Mouse (Mus musculus) intestine, postnatal 0 days (tissue): ENCODE data around the gene Olfr1291-ps1. TPM values are rescaled to one million over a fixed set of nuclear protein-coding genes. Genes with fewer than 3 reads are reported as not detected.

ENCODE experiments used
- ATAC-seq: fragments of 200-750 bp; cut with Nextera tagmentation; 2 replicates; pipeline ENCODE4 v1.8.0; 2017; ENCODE audit warnings: mild to moderate bottlenecking, moderate TSS enrichment, moderate library complexity
- H3K27ac ChIP-seq: fragments of 300-500 bp; sonication (generic); 2 replicates; pipeline ENCODE4 v1.5.1; 2014; ENCODE audit warnings: mild to moderate bottlenecking, low read depth, low read length, moderate library complexity
- H3K27me3 ChIP-seq: fragments of 300-500 bp; sonication (generic); replicated peaks from 2 replicates; pipeline ENCODE4 v1.6.1; 2014; ENCODE audit warnings: low read length, mixed read lengths; ENCODE audit not compliant: control insufficient read depth, insufficient read depth
- H3K36me3 ChIP-seq: fragments of 300-500 bp; sonication (generic); 2 replicates; pipeline ENCODE4 v1.6.1; 2014; ENCODE audit warnings: mild to moderate bottlenecking, moderate library complexity; ENCODE audit not compliant: control insufficient read depth, insufficient read depth
- H3K4me1 ChIP-seq: fragments of 300-500 bp; sonication (generic); replicated peaks from 2 replicates; pipeline ENCODE4 v1.6.1; 2014; ENCODE audit warnings: antibody characterized with exemption, low read length, mixed read lengths; ENCODE audit not compliant: control insufficient read depth, insufficient read depth
- H3K4me2 ChIP-seq: fragments of 300-500 bp; sonication (generic); replicated peaks from 2 replicates; pipeline ENCODE4 v1.6.1; 2014; ENCODE audit warnings: low read depth, mild to moderate bottlenecking, moderate library complexity
- H3K4me3 ChIP-seq: fragments of 300-500 bp; sonication (generic); 2 replicates; pipeline ENCODE4 v1.5.1; 2014; ENCODE audit warnings: low read depth, low read length
- H3K9ac ChIP-seq: fragments of 300-500 bp; sonication (generic); 2 replicates; pipeline ENCODE4 v1.6.1; 2014; ENCODE audit warnings: mild to moderate bottlenecking, low read depth, low read length
- H3K9me3 ChIP-seq: fragments of 300-500 bp; sonication (generic); 2 replicates; pipeline ENCODE4 v1.6.1; 2016; ENCODE audit warnings: mixed run types; ENCODE audit not compliant: control insufficient read depth
- CTCF ChIP-seq: sonication (generic); IDR thresholded peaks from 2 replicates; pipeline ENCODE4 v1.5.1; 2016; ENCODE audit warnings: low read depth, mild to moderate bottlenecking, control low read depth, antibody characterized with exemption, moderate library complexity
- WGBS: fragments of 180-500 bp; shearing (Covaris S2); extraction: QIAGEN DNeasy Blood & Tissue Kit; methylation state at CpG from one replicate; pipeline ENCODE4 v1.1.7; 2014; 5-methylcytosine and 5-hydroxymethylcytosine counted together
- polyA plus RNA-seq: library from polyadenylated mRNA; unstranded; fragments of >200 nt; fragmentation: Nextera tagmentation; extraction: Ambion mirVana; gene quantifications from 2 replicates; pipeline ENCODE4 v1.2.1, GENCODE M21; 2015

Olfr1291-ps1 gene
- polyA plus RNA-seq, 1 experiment from 2014 or later, result not detected

DNA sequence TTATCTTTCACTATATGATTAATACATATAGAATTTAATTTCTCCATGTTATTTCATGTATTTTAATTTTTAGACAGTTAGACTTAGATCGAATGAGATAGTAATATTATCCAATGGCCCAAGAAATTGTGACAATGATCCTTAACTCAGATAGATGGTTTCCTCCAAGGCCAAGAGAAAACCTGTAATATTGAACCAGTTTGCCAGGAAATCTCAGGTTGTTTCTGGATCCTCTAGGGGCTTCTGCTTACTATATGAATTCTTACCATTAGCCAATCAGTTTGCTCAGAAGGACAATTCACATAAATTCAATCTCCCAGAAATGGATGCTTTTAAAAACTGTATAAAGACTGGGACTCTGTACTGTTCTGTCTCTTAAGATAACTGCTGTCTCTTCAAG lies 27.9 kb downstream of the Olfr1291-ps1 start, which contains the start of gene Olfr1293-ps:
Gene Olfr1293-ps (plus strand): TSS at position 301 of the 400 bp plus-strand sequence.
- Histone ChIP-seq H3K36me3 (no peaks in the 10 kb centered on the region), H3K27ac (no peak within 1 kb of the TSS), H3K4me2 (no peak within 1 kb of the TSS), H3K27me3 (no peaks in the 10 kb centered on the region), H3K9me3 (no peaks in the 10 kb centered on the region), H3K9ac (no peak within 1 kb of the TSS), H3K4me3 (no peak within 1 kb of the TSS), H3K4me1 (no peaks in the 10 kb centered on the region)
- TF ChIP-seq CTCF, result no peak
- ATAC-seq, result no peak
- WGBS, result 84% methylated on average over 1 of the region's 1 CpGs

DNA sequence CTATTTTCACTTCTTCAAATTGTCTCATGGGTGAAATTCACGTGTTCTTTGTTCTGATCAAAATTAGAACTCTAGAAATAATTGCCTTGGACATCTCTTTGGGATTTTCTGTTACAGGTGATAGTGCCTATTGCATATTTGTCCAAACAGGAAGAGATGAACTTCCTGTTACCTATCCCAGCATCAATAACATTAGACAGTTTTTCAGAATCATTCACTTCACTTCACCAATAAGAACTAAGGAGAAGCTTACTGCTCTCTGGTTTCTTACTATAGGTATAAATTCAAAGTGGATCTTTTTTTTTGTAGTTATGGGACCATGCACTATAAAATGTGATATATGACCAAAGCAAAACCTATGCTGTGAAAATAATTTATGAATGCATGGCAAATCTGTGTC lies 43.2 kb downstream of the Olfr1291-ps1 start, which contains the start of gene Olfr1294:
Gene Olfr1294 (minus strand): TSS at position 101 of the 400 bp plus-strand sequence.
- H3K4me3 ChIP-seq, result no peak within 1 kb of the TSS
- WGBS, result 43% methylated on average over 1 of the region's 1 CpGs
- H3K27ac ChIP-seq, result no peak within 1 kb of the TSS
- no peak for TF ChIP-seq CTCF
- no peak within 1 kb of the TSS for H3K4me2 ChIP-seq
- H3K4me1 ChIP-seq, result no peaks in the 10 kb centered on the region
- no peaks in the 10 kb centered on the region; the same call in 1 of the 2 replicates for H3K9me3 ChIP-seq
- H3K9ac ChIP-seq, result no peak within 1 kb of the TSS
- no peaks in the 10 kb centered on the region for H3K27me3 ChIP-seq
- no peak for ATAC-seq
- no peaks in the 10 kb centered on the region for H3K36me3 ChIP-seq

Other genes starting within 250 kb of the Olfr1291-ps1 start
- gene Olfr1276, start 242.7 kb upstream of the Olfr1291-ps1 start, polyA plus RNA-seq, result not detected in 2 replicates
- not detected in 2 replicates for gene Olfr1277, start 223.1 kb upstream of the Olfr1291-ps1 start, polyA plus RNA-seq
- not detected in 2 replicates for gene Olfr1278, start 207.0 kb upstream of the Olfr1291-ps1 start, polyA plus RNA-seq
- not detected in 2 replicates for gene Olfr1279, start 196.5 kb upstream of the Olfr1291-ps1 start, polyA plus RNA-seq
- not detected in 2 replicates for gene Olfr1280, start 183.2 kb upstream of the Olfr1291-ps1 start, polyA plus RNA-seq
- not detected in 2 replicates for gene Olfr1281, start 170.7 kb upstream of the Olfr1291-ps1 start, polyA plus RNA-seq
- not detected in 2 replicates for gene Olfr1282, start 161.1 kb upstream of the Olfr1291-ps1 start, polyA plus RNA-seq
- not detected in 2 replicates for gene Olfr1283, start 130.4 kb upstream of the Olfr1291-ps1 start, polyA plus RNA-seq
- gene Olfr1284, start 121.7 kb upstream of the Olfr1291-ps1 start, polyA plus RNA-seq, result not detected in 2 replicates
- gene Olfr1286, start 74.1 kb upstream of the Olfr1291-ps1 start, polyA plus RNA-seq, result not detected in 2 replicates
- not detected in 2 replicates for gene Olfr1287, start 48.0 kb upstream of the Olfr1291-ps1 start, polyA plus RNA-seq
- gene Olfr1288, start 23.1 kb upstream of the Olfr1291-ps1 start, polyA plus RNA-seq, result not detected in 2 replicates
- not detected in 2 replicates for gene Olfr1289, start 16.4 kb upstream of the Olfr1291-ps1 start, polyA plus RNA-seq
- not detected in 2 replicates for gene Olfr1290, start 3.4 kb upstream of the Olfr1291-ps1 start, polyA plus RNA-seq
- gene Olfr1293-ps, start 28.0 kb downstream of the Olfr1291-ps1 start, polyA plus RNA-seq, result not detected in 2 replicates
- not detected in 2 replicates for gene Olfr1294, start 43.1 kb downstream of the Olfr1291-ps1 start, polyA plus RNA-seq
- gene Olfr1295, start 72.5 kb downstream of the Olfr1291-ps1 start, polyA plus RNA-seq, result not detected in 2 replicates
- gene Olfr1297, start 129.3 kb downstream of the Olfr1291-ps1 start, polyA plus RNA-seq, result not detected in 2 replicates
- not detected in 2 replicates for gene Olfr1298, start 152.0 kb downstream of the Olfr1291-ps1 start, polyA plus RNA-seq
- not detected in 2 replicates for gene Olfr1299, start 164.2 kb downstream of the Olfr1291-ps1 start, polyA plus RNA-seq